Mouse (Mus musculus) CD4-positive, CD25-positive, alpha-beta regulatory T cell, adult 4 months (primary cell): Measurements from ENCODE around the gene Kl. TPM values are rescaled to one million over a fixed set of nuclear protein-coding genes. Genes with fewer than 3 reads are reported as not detected.

Source experiments
- ATAC-seq: one replicate; pipeline ENCODE4 v1.8.0; 2017
- polyA plus RNA-seq, 2 experiments: library from polyadenylated mRNA; unstranded; fragments of 100-300 nt; shearing (Covaris generic); gene quantifications; one replicate each; pipeline ENCODE4 v1.2.1; 2017

Gene Kl
- not detected for polyA plus RNA-seq

- ATAC-seq, result no peak
Observed at GRCm38 (mm10) chr5:150952328-150952668, at the start of gene Kl. TSS of gene Kl (plus strand) at chr5:150952607.

- ATAC-seq, result no peak
Observed at GRCm38 (mm10) chr5:150906053-150907040, 46.1 kb upstream of the Kl start.

GRCm38 (mm10) chr5:150912156-150912555, 40.3 kb upstream of the Kl start:
- no peak for ATAC-seq

- ATAC-seq, result no peak
Observed at GRCm38 (mm10) chr5:150912656-150913055, 39.8 kb upstream of the Kl start.

GRCm38 (mm10) chr5:150915080-150916055, 37.0 kb upstream of the Kl start:
- no peak for ATAC-seq

GRCm38 (mm10) chr5:150917131-150917858, 35.1 kb upstream of the Kl start:
- ATAC-seq, result no peak

GRCm38 (mm10) chr5:150918599-150918998, 33.8 kb upstream of the Kl start:
- ATAC-seq, result no peak

GRCm38 (mm10) chr5:150919269-150919668, 33.1 kb upstream of the Kl start:
- no peak for ATAC-seq

- no peak for ATAC-seq
Observed at GRCm38 (mm10) chr5:150919961-150920360, 32.4 kb upstream of the Kl start.

GRCm38 (mm10) chr5:150929406-150929805, 23.0 kb upstream of the Kl start:
- ATAC-seq, result no peak

- no peak for ATAC-seq
Observed at GRCm38 (mm10) chr5:150932596-150932995, 19.8 kb upstream of the Kl start.

- no peak for ATAC-seq
Observed at GRCm38 (mm10) chr5:150936213-150936612, 16.2 kb upstream of the Kl start.

GRCm38 (mm10) chr5:150936807-150937206, 15.6 kb upstream of the Kl start:
- ATAC-seq, result no peak

- no peak for ATAC-seq
Observed at GRCm38 (mm10) chr5:150937501-150937900, 14.9 kb upstream of the Kl start.

- ATAC-seq, result no peak
Observed at GRCm38 (mm10) chr5:150945576-150945975, 6.8 kb upstream of the Kl start.

- no peak for ATAC-seq
Observed at GRCm38 (mm10) chr5:150949131-150949530, 3.3 kb upstream of the Kl start.

- ATAC-seq, result no peak
Observed at GRCm38 (mm10) chr5:150951325-150951724, 1.1 kb upstream of the Kl start.

- no peak for ATAC-seq
Observed at GRCm38 (mm10) chr5:150952669-150953521, 488 bp downstream of the Kl start.

GRCm38 (mm10) chr5:150954791-150955190, 2.4 kb downstream of the Kl start:
- no peak for ATAC-seq

- no peak for ATAC-seq
Observed at GRCm38 (mm10) chr5:150959861-150960260, 7.5 kb downstream of the Kl start.

GRCm38 (mm10) chr5:150961615-150962014, 9.2 kb downstream of the Kl start:
- no peak for ATAC-seq

- ATAC-seq, result no peak
Observed at GRCm38 (mm10) chr5:150962756-150963155, 10.3 kb downstream of the Kl start.
